Mouse (Mus musculus) hindbrain, postnatal 0 days (tissue): Measurements from ENCODE around the gene Rangap1. TPM values are rescaled to one million over a fixed set of nuclear protein-coding genes. Genes with fewer than 3 reads are reported as not detected.
"Not testable (repeated sequence)": the region's sequence is repeated elsewhere in the genome, so short reads cannot be mapped to it uniquely, and the experiment has no call there.

ENCODE experiments used
- ATAC-seq: fragments of 200-750 bp; cut with Nextera tagmentation; 2 replicates; pipeline ENCODE4 v1.8.0; 2017; ENCODE audit warnings: mild to moderate bottlenecking, moderate TSS enrichment, moderate library complexity
- DNase-seq: peaks from one replicate; pipeline ENCODE4 v3.0.0-alpha.2; 2015; ENCODE audit warnings: low spot score
- H3K27ac ChIP-seq: fragments of 300-500 bp; sonication (generic); 2 replicates; pipeline ENCODE4 v1.5.1; 2014; ENCODE audit warnings: mild to moderate bottlenecking
- H3K27me3 ChIP-seq: fragments of 300-500 bp; sonication (generic); 2 replicates; pipeline ENCODE4 v1.6.1; 2014; ENCODE audit warnings: low read length, mixed read lengths; ENCODE audit not compliant: insufficient read depth
- H3K36me3 ChIP-seq: fragments of 300-500 bp; sonication (generic); 2 replicates; pipeline ENCODE4 v1.6.1; 2014; ENCODE audit warnings: low read length, mixed read lengths; ENCODE audit not compliant: insufficient read depth
- H3K4me1 ChIP-seq: fragments of 300-500 bp; sonication (generic); 2 replicates; pipeline ENCODE4 v1.6.1; 2014; ENCODE audit warnings: antibody characterized with exemption, low read length, mixed read lengths; ENCODE audit not compliant: insufficient read depth
- H3K4me2 ChIP-seq: fragments of 300-500 bp; sonication (generic); 2 replicates; pipeline ENCODE4 v1.6.1; 2014; ENCODE audit warnings: low read depth, mild to moderate bottlenecking, low read length, moderate library complexity, mixed read lengths
- H3K4me3 ChIP-seq: fragments of 300-500 bp; sonication (generic); 2 replicates; pipeline ENCODE4 v1.5.1; 2014; ENCODE audit warnings: low read length
- H3K9ac ChIP-seq: fragments of 300-500 bp; sonication (generic); replicated peaks from 2 replicates; pipeline ENCODE4 v1.6.1; 2014; ENCODE audit warnings: mild to moderate bottlenecking, low read length, moderate library complexity, mixed read lengths
- H3K9me3 ChIP-seq: fragments of 300-500 bp; sonication (generic); 2 replicates; pipeline ENCODE4 v1.6.1; 2016; ENCODE audit warnings: low read length, mixed read lengths
- CTCF ChIP-seq: IDR thresholded peaks from 2 replicates; pipeline ENCODE4 v1.5.1; 2016; ENCODE audit warnings: antibody characterized with exemption, control low read depth, low read depth
- WGBS: fragments of 180-500 bp; shearing (Covaris S2); extraction: QIAGEN DNeasy Blood & Tissue Kit; methylation state at CpG from one replicate; pipeline ENCODE4 v1.1.7; 2014; 5-methylcytosine and 5-hydroxymethylcytosine counted together
- polyA plus RNA-seq: library from polyadenylated mRNA; unstranded; fragments of >200 nt; fragmentation: Nextera tagmentation; extraction: Ambion mirVana; gene quantifications from 2 replicates; pipeline ENCODE4 v1.2.1, GENCODE M21; 2015
- total RNA-seq: library from RNA; depleted of rRNA; stranded (reverse); fragments of >200 nt; gene quantifications from 2 replicates; pipeline ENCODE4 v1.2.3, GENCODE M21; 2014

Rangap1 gene
- total and polyA plus RNA-seq, 2 experiments from 2014 or later, result 128 to 151 TPM

GRCm38 (mm10) chr15:81749742-81750141 is 4.4 kb upstream of the Rangap1 start:
- no peak overlapping the region for H3K9ac ChIP-seq
- H3K36me3 ChIP-seq, result no peaks in the 10 kb centered on the region
- no peak overlapping the region for H3K27ac ChIP-seq
- no peaks in the 10 kb centered on the region for H3K27me3 ChIP-seq
- 48% methylated on average over 14 of the region's 14 CpGs for WGBS
- no peak overlapping the region for H3K4me2 ChIP-seq
- no peak overlapping the region for H3K4me3 ChIP-seq
- ATAC-seq (no peak), DNase-seq (peak; percentile 16)
- H3K4me1 ChIP-seq, result peaks cover 7% of the 10 kb centered on the region; the same call in 1 of the 2 replicates
- H3K9me3 ChIP-seq, result no peaks in the 10 kb centered on the region
- TF ChIP-seq CTCF, result no peak

- H3K4me1 ChIP-seq, result peaks cover 7% of the 10 kb centered on the region; the same call in 1 of the 2 replicates
- no peaks in the 10 kb centered on the region for H3K36me3 ChIP-seq
- under 1% methylated on average over 33 of the region's 33 CpGs for WGBS
- ATAC-seq (peak; percentile 89), DNase-seq (peak; percentile 83)
- peak overlapping the region; percentile 95 for H3K27ac ChIP-seq
- H3K4me2 ChIP-seq, result peak overlapping the region; percentile 77
- H3K9me3 ChIP-seq, result no peaks in the 10 kb centered on the region
- H3K9ac ChIP-seq, result peak overlapping the region; percentile 95
- TF ChIP-seq CTCF, result no peak
- no peaks in the 10 kb centered on the region for H3K27me3 ChIP-seq
- H3K4me3 ChIP-seq, result peak overlapping the region; percentile 80
Observed at GRCm38 (mm10) chr15:81745601-81746114, 328 bp upstream of the Rangap1 start.

- not testable (repeated sequence) for ATAC-seq, DNase-seq
Observed at GRCm38 (mm10) chr15:81742368-81742767, 3.0 kb downstream of the Rangap1 start.

GRCm38 (mm10) chr15:81739924-81740323 is 5.4 kb downstream of the Rangap1 start:
- no peaks in the 10 kb centered on the region for H3K4me1 ChIP-seq
- peak; percentile 32 for DNase-seq
- no peak overlapping the region for H3K9ac ChIP-seq
- no peak for ATAC-seq
- no peak overlapping the region for H3K4me3 ChIP-seq
- no peaks in the 10 kb centered on the region for H3K27me3 ChIP-seq
- peak; percentile 56 for TF ChIP-seq CTCF
- no peak overlapping the region for H3K4me2 ChIP-seq
- H3K36me3 ChIP-seq, result no peaks in the 10 kb centered on the region
- 12% methylated on average over 2 of the region's 2 CpGs for WGBS
- no peaks in the 10 kb centered on the region for H3K9me3 ChIP-seq
- no peak overlapping the region for H3K27ac ChIP-seq

More at GRCm38 (mm10) chr15:81742368-81742767, 3.0 kb downstream of the Rangap1 start:
- not testable (repeated sequence) for H3K27ac ChIP-seq, H3K9me3 ChIP-seq, H3K27me3 ChIP-seq, H3K9ac ChIP-seq, H3K4me3 ChIP-seq, H3K36me3 ChIP-seq, H3K4me2 ChIP-seq, H3K4me1 ChIP-seq
- peak; percentile 12; the same call in 1 of the 2 replicates for TF ChIP-seq CTCF
- WGBS, result 6% methylated on average over 1 of the region's 2 CpGs

- ATAC-seq (no peak), DNase-seq (no peak)
- Histone ChIP-seq H3K4me1 (no peaks in the 10 kb centered on the region), H3K9ac (no peak overlapping the region), H3K27me3 (no peaks in the 10 kb centered on the region), H3K27ac (no peak overlapping the region), H3K9me3 (no peaks in the 10 kb centered on the region), H3K4me2 (no peak overlapping the region), H3K36me3 (no peaks in the 10 kb centered on the region), H3K4me3 (no peak overlapping the region)
- 87% methylated on average over 3 of the region's 3 CpGs for WGBS
- no peak for TF ChIP-seq CTCF
Observed at GRCm38 (mm10) chr15:81739296-81739695, 6.0 kb downstream of the Rangap1 start.

GRCm38 (mm10) chr15:81735075-81735474 is 10.3 kb downstream of the Rangap1 start:
- no peak for DNase-seq
- H3K36me3 ChIP-seq, result no peaks in the 10 kb centered on the region
- H3K4me2 ChIP-seq, result no peak overlapping the region
- ATAC-seq, result no peak
- H3K27ac ChIP-seq, result no peak overlapping the region
- no peaks in the 10 kb centered on the region for H3K4me1 ChIP-seq
- H3K9ac ChIP-seq, result no peak overlapping the region
- H3K27me3 ChIP-seq, result no peaks in the 10 kb centered on the region
- no peaks in the 10 kb centered on the region for H3K9me3 ChIP-seq
- no peak for TF ChIP-seq CTCF
- no peak overlapping the region for H3K4me3 ChIP-seq
- 70% methylated on average over 3 of the region's 3 CpGs for WGBS
